Mouse (Mus musculus): ENCODE measurements around the gene Hyal3. TPM values are rescaled to one million over a fixed set of nuclear protein-coding genes. Genes with fewer than 3 reads are reported as not detected.

The Hyal3 gene
- polyA plus RNA-seq, 1 experiment from 2014 or later: 1.3 TPM

DNA sequence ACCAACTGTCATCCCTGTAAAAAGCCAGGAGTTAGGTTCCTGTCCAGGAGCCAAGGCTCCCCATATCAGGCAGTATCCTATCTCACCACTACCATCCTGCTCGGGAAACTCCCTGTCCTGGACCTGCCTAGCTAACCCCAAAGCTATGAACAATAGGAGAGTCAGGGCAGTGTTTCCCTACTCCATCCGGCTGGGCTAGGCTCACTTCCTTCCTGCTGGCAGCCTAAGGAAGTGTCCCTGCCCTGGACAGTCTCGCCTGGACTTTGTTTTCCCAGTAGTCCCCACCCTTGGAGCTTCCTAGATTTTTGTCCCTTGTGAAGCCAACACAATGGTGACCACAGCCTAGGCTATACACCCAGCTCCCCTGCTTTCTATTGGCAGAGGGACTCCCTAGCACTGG is 13.8 kb upstream of the Hyal3 start:
- H3K9ac ChIP-seq (ENCODE audit: low read length): no peak overlapping the region
- H3K27ac ChIP-seq (replicated peaks): peak overlapping the region; percentile 86
- ATAC-seq (ENCODE audit: low FRiP score, low TSS enrichment) (peak; percentile 11), DNase-seq (ENCODE audit: low spot score) (no peak)
- H3K4me3 ChIP-seq (ENCODE audit: low read depth, low read length): no peak overlapping the region
- 48% methylated on average over 3 of the region's 3 CpGs for WGBS
- H3K36me3 ChIP-seq (ENCODE audit: control insufficient read depth, insufficient read depth, low read length): peaks cover 4% of the 10 kb centered on the region; the same call in 1 of the 2 replicates
- H3K27me3 ChIP-seq (ENCODE audit: control insufficient read depth, insufficient read depth, low read length): no peaks in the 10 kb centered on the region
- no peaks in the 10 kb centered on the region for H3K9me3 ChIP-seq (ENCODE audit: control insufficient read depth, low read length)
- no peak for TF ChIP-seq EP300 (optimal IDR thresholded peaks at IDR 0.05)
- peak; percentile 27 for TF ChIP-seq CTCF (IDR thresholded peaks at IDR 0.05; ENCODE audit: low read depth)
- no peak overlapping the region for H3K4me2 ChIP-seq (replicated peaks; ENCODE audit: low read depth)
- H3K4me1 ChIP-seq (replicated peaks; ENCODE audit: control insufficient read depth, insufficient read depth): peaks cover 17% of the 10 kb centered on the region

GRCm38 (mm10) chr9:107567702-107568319 is 12.8 kb upstream of the Hyal3 start, which contains the start of gene Hyal2:
TSS of gene Hyal2 (plus strand) at chr9:107567945.
- 13% methylated on average over 18 of the region's 18 CpGs for WGBS
- H3K27me3 ChIP-seq (ENCODE audit: control insufficient read depth, insufficient read depth, low read length): no peaks in the 10 kb centered on the region
- DNase-seq (ENCODE audit: low spot score) (peak; percentile 53), ATAC-seq (ENCODE audit: low FRiP score, low TSS enrichment) (no peak)
- peak within 1 kb of the TSS; percentile 71 for H3K4me2 ChIP-seq (replicated peaks; ENCODE audit: low read depth)
- peak within 1 kb of the TSS; percentile 86 for H3K27ac ChIP-seq (replicated peaks)
- H3K36me3 ChIP-seq (ENCODE audit: control insufficient read depth, insufficient read depth, low read length): peaks cover 6% of the 10 kb centered on the region; the same call in 1 of the 2 replicates
- peak within 1 kb of the TSS; percentile 82 for H3K9ac ChIP-seq (ENCODE audit: low read length)
- TF ChIP-seq CTCF (IDR thresholded peaks at IDR 0.05; ENCODE audit: low read depth) (0 out of 2 replicates have a peak, but pooled peaks have one; percentile 16), EP300 (optimal IDR thresholded peaks at IDR 0.05) (no peak)
- H3K4me3 ChIP-seq (ENCODE audit: low read depth, low read length): peak within 1 kb of the TSS; percentile 76
- peaks cover 17% of the 10 kb centered on the region for H3K4me1 ChIP-seq (replicated peaks; ENCODE audit: control insufficient read depth, insufficient read depth)
- H3K9me3 ChIP-seq (ENCODE audit: control insufficient read depth, low read length): no peaks in the 10 kb centered on the region

GRCm38 (mm10) chr9:107568331-107569261 is 12.0 kb upstream of the Hyal3 start:
- under 1% methylated on average over 40 of the region's 41 CpGs for WGBS
- peak overlapping the region; percentile 86 for H3K27ac ChIP-seq (replicated peaks)
- H3K36me3 ChIP-seq (ENCODE audit: control insufficient read depth, insufficient read depth, low read length): peaks cover 6% of the 10 kb centered on the region; the same call in 1 of the 2 replicates
- no peak for TF ChIP-seq CTCF (IDR thresholded peaks at IDR 0.05; ENCODE audit: low read depth)
- peak; percentile 93 for TF ChIP-seq EP300 (optimal IDR thresholded peaks at IDR 0.05)
- peak overlapping the region; percentile 82 for H3K9ac ChIP-seq (ENCODE audit: low read length)
- no peaks in the 10 kb centered on the region for H3K27me3 ChIP-seq (ENCODE audit: control insufficient read depth, insufficient read depth, low read length)
- H3K4me1 ChIP-seq (replicated peaks; ENCODE audit: control insufficient read depth, insufficient read depth): peaks cover 17% of the 10 kb centered on the region
- no peaks in the 10 kb centered on the region for H3K9me3 ChIP-seq (ENCODE audit: control insufficient read depth, low read length)
- DNase-seq (ENCODE audit: low spot score) (peak; percentile 90), ATAC-seq (ENCODE audit: low FRiP score, low TSS enrichment) (peak; percentile 79)
- H3K4me2 ChIP-seq (replicated peaks; ENCODE audit: low read depth): peak overlapping the region; percentile 71
- H3K4me3 ChIP-seq (ENCODE audit: low read depth, low read length): peak overlapping the region; percentile 76

GRCm38 (mm10) chr9:107569270-107569669 is 11.3 kb upstream of the Hyal3 start:
- WGBS: under 1% methylated on average over 17 of the region's 23 CpGs
- no peak for TF ChIP-seq CTCF (IDR thresholded peaks at IDR 0.05; ENCODE audit: low read depth)
- TF ChIP-seq EP300 (optimal IDR thresholded peaks at IDR 0.05): no peak
- peak overlapping the region; percentile 76 for H3K4me3 ChIP-seq (ENCODE audit: low read depth, low read length)
- H3K36me3 ChIP-seq (ENCODE audit: control insufficient read depth, insufficient read depth, low read length): peaks cover 6% of the 10 kb centered on the region; the same call in 1 of the 2 replicates
- H3K9ac ChIP-seq (ENCODE audit: low read length): peak overlapping the region; percentile 82
- DNase-seq (ENCODE audit: low spot score) (no peak), ATAC-seq (ENCODE audit: low FRiP score, low TSS enrichment) (0 out of 2 replicates have a peak, but pooled peaks have one; percentile 1)
- peaks cover 11% of the 10 kb centered on the region for H3K4me1 ChIP-seq (replicated peaks; ENCODE audit: control insufficient read depth, insufficient read depth)
- H3K27ac ChIP-seq (replicated peaks): peak overlapping the region; percentile 86
- no peaks in the 10 kb centered on the region for H3K27me3 ChIP-seq (ENCODE audit: control insufficient read depth, insufficient read depth, low read length)
- H3K4me2 ChIP-seq (replicated peaks; ENCODE audit: low read depth): peak overlapping the region; percentile 71
- H3K9me3 ChIP-seq (ENCODE audit: control insufficient read depth, low read length): no peaks in the 10 kb centered on the region

GRCm38 (mm10) chr9:107570016-107570415 is 10.6 kb upstream of the Hyal3 start:
- no peak for ATAC-seq (ENCODE audit: low FRiP score, low TSS enrichment)
- Histone ChIP-seq H3K9ac (ENCODE audit: low read length) (peak overlapping the region; percentile 82), H3K36me3 (ENCODE audit: control insufficient read depth, insufficient read depth, low read length) (peaks cover 6% of the 10 kb centered on the region; the same call in 1 of the 2 replicates), H3K27me3 (ENCODE audit: control insufficient read depth, insufficient read depth, low read length) (no peaks in the 10 kb centered on the region), H3K9me3 (ENCODE audit: control insufficient read depth, low read length) (no peaks in the 10 kb centered on the region), H3K27ac (replicated peaks) (peak overlapping the region; percentile 86), H3K4me2 (replicated peaks; ENCODE audit: low read depth) (peak overlapping the region; percentile 71), H3K4me3 (ENCODE audit: low read depth, low read length) (peak overlapping the region; percentile 76), H3K4me1 (replicated peaks; ENCODE audit: control insufficient read depth, insufficient read depth) (peaks cover 11% of the 10 kb centered on the region)
- 33% methylated on average over 13 of the region's 13 CpGs for WGBS
- TF ChIP-seq EP300 (optimal IDR thresholded peaks at IDR 0.05) (no peak), CTCF (IDR thresholded peaks at IDR 0.05; ENCODE audit: low read depth) (no peak; the same call in 1 of the 2 replicates)
- no peak for DNase-seq (ENCODE audit: low spot score)

Data from stomach, postnatal 0 days (tissue).